Mouse (Mus musculus): ENCODE measurements at regions not wholly inside any gene's neighbourhood (a gene's known extent, or its start where the extent isn't known, plus 50 kb on each side); places are given as distances from the start of the nearest gene placed in this dataset.

DNA sequence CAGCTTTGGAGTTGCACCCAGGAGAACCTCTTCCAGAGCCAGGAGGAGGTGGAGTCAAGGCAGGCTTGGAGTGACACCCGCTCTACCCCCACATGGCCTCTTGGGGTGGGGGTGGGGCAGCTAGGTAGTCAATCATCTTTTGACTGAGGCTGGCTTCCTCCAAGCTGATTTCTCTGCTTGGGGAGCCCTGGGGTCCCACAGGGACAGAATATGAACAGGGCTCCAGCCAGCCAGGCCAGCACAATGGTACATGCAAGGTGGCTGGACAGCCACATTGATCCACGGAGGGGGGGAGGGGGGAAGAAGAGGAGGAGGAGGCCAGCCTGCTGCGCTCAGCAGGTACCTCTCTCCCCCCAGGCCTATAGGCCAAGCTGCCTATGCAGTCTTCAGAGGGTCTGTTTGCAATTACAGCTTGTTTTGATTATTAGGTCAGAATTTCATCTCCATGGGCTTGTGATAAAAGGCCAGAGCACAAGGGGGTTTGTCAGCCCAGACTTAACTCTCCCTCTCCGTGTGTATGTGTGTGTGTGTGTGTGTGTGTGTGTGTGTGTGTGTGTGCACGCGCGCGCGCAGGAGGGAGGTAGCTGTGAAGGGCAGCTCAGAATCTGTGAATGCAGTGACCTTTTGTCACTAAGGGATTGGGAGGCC is 120.5 kb upstream of the Zmiz1 start:
- Histone ChIP-seq H3K9ac (ENCODE audit: low read depth, low read length) (no peak overlapping the region), H3K4me2 (ENCODE audit: low read depth, low read length) (no peak overlapping the region), H3K27me3 (replicated peaks; ENCODE audit: control insufficient read depth, insufficient read depth, low read length) (no peaks in the 10 kb centered on the region), H3K4me1 (ENCODE audit: control insufficient read depth, insufficient read depth, low read length) (peaks cover 33% of the 10 kb centered on the region), H3K36me3 (ENCODE audit: control insufficient read depth, insufficient read depth, low read length) (no peaks in the 10 kb centered on the region), H3K27ac (ENCODE audit: low read length) (0 out of 2 replicates have a peak overlapping the region, but pooled peaks have one; percentile 21), H3K4me3 (ENCODE audit: low read length) (no peak overlapping the region), H3K9me3 (ENCODE audit: control insufficient read depth, low read length) (no peaks in the 10 kb centered on the region)
- WGBS, result 60% methylated on average over 9 of the region's 9 CpGs
- ATAC-seq, result 0 out of 2 replicates have a peak, but pooled peaks have one; percentile 14

DNA sequence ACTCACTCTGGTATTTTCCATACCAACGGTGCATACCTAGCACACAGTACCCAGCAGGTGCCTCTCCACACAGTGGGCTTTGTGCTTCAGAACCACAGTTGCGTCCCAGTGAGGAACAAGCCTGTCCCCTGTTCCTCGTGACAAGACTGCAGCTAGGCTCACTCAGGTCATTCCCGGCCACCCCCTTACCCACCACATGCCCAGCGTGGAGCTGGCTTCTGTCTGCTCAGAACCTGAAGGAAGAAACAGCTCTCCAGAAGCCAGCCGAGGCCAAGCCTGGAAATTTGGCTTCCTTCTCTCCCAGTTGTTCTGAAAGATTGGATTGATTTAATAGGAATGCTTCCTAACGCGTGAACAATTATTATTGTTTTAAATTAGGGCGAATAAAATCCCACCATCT is 118.1 kb upstream of the Zmiz1 start:
- Histone ChIP-seq H3K27ac (ENCODE audit: low read length) (no peak overlapping the region), H3K9me3 (ENCODE audit: control insufficient read depth, low read length) (no peaks in the 10 kb centered on the region), H3K27me3 (replicated peaks; ENCODE audit: control insufficient read depth, insufficient read depth, low read length) (no peaks in the 10 kb centered on the region), H3K4me2 (ENCODE audit: low read depth, low read length) (no peak overlapping the region), H3K36me3 (ENCODE audit: control insufficient read depth, insufficient read depth, low read length) (no peaks in the 10 kb centered on the region), H3K4me3 (ENCODE audit: low read length) (no peak overlapping the region), H3K9ac (ENCODE audit: low read depth, low read length) (no peak overlapping the region), H3K4me1 (ENCODE audit: control insufficient read depth, insufficient read depth, low read length) (peaks cover 38% of the 10 kb centered on the region)
- 75% methylated on average over 9 of the region's 9 CpGs for WGBS
- no peak for ATAC-seq

DNA sequence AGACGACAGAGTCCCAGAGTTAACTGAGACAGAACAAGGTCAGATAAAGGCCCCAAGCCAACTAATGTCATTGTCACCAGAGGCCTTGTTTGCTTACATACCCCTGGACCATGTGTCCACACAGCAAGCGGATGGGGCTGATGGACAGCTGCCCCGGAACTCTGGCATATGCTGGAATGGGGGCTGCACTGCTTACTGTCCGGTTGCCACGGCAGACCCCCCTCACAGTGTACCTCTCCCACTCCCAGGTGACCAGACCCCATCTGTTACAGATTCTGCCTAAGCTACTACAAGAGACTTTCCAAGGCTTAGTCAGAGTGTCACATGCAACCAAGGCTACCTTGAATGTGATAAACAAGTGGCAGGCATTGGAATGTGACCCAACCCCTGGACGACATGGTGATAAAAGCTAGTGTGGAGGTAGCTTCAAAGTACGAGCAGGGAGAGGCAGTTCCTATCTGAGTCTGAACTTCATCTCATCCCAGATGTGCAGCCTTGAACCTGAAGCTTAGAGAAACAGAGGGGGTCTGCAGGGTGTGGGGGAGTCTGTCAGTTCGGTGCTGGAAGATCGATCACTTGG is 117.0 kb upstream of the Zmiz1 start:
- no peak overlapping the region for H3K4me3 ChIP-seq (ENCODE audit: low read length)
- no peaks in the 10 kb centered on the region for H3K27me3 ChIP-seq (replicated peaks; ENCODE audit: control insufficient read depth, insufficient read depth, low read length)
- ATAC-seq, result peak; percentile 67
- H3K36me3 ChIP-seq (ENCODE audit: control insufficient read depth, insufficient read depth, low read length), result no peaks in the 10 kb centered on the region
- 0 out of 2 replicates have a peak overlapping the region, but pooled peaks have one; percentile 17 for H3K9ac ChIP-seq (ENCODE audit: low read depth, low read length)
- H3K9me3 ChIP-seq (ENCODE audit: control insufficient read depth, low read length), result no peaks in the 10 kb centered on the region
- H3K4me1 ChIP-seq (ENCODE audit: control insufficient read depth, insufficient read depth, low read length), result peaks cover 41% of the 10 kb centered on the region
- WGBS, result 54% methylated on average over 9 of the region's 9 CpGs
- H3K4me2 ChIP-seq (ENCODE audit: low read depth, low read length), result no peak overlapping the region
- peak overlapping the region; percentile 25 for H3K27ac ChIP-seq (ENCODE audit: low read length)

DNA sequence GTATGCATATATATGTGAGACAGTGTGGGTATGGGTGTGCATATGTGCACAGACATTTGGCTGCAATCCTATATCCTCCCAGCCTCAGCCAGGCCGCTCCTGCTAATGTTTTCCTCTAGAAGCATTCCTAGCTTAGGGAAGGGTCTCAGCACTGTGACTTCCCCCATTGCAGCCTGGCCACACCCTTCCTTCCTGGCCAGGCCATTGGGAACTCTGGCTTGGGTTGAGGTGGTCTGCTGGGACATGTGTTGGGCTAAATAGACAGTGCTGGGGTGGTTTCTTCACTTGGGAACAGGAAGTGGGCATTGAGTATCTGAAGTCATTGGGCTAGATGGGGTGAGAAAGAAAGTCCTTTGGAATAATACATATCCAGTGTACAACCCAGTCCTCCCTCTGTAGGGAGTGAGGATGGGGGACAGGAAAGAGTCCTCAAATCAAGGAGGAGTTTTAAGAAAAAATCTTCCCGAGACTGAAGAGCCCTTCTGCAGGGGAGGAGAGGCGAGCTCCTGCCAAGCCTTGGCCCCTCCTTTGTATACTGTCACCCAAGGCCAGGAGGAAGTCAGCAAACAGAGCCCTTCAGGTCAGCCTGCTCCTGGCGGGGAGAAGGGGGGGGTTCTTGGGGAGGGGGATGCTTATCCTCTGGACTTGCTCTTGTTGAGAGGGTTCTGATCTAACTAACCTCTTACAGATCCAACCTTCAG is 116.0 kb upstream of the Zmiz1 start:
- 22% methylated on average over 4 of the region's 4 CpGs for WGBS
- no peaks in the 10 kb centered on the region for H3K9me3 ChIP-seq (ENCODE audit: control insufficient read depth, low read length)
- H3K4me1 ChIP-seq (ENCODE audit: control insufficient read depth, insufficient read depth, low read length), result peaks cover 41% of the 10 kb centered on the region
- no peaks in the 10 kb centered on the region for H3K36me3 ChIP-seq (ENCODE audit: control insufficient read depth, insufficient read depth, low read length)
- H3K27ac ChIP-seq (ENCODE audit: low read length), result peak overlapping the region; percentile 62
- peak; percentile 32; the same call in 1 of the 2 replicates for ATAC-seq
- no peak overlapping the region for H3K4me3 ChIP-seq (ENCODE audit: low read length)
- no peak overlapping the region for H3K4me2 ChIP-seq (ENCODE audit: low read depth, low read length)
- no peaks in the 10 kb centered on the region for H3K27me3 ChIP-seq (replicated peaks; ENCODE audit: control insufficient read depth, insufficient read depth, low read length)
- peak overlapping the region; percentile 22; the same call in 1 of the 2 replicates for H3K9ac ChIP-seq (ENCODE audit: low read depth, low read length)

DNA sequence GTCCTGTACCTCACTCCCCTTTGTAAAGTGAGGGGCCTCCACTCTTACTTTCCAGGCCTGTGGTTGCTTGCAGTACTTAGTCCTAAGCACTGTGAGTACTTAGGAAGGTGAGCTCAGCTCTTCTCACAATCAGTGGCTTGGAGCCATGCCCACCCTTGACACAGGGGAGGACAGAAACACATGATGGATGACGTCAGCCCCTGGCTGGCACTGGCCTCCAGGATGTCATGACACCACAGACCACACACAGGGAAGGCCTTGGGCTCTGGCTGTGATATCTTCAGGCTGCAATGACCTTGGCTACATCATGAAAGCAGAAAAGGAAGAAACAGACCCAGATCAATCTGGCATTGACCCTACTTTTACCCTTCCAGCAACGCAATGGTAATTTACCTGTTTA is 113.0 kb upstream of the Zmiz1 start:
- no peak overlapping the region for H3K27ac ChIP-seq (ENCODE audit: low read length)
- no peak for ATAC-seq
- H3K36me3 ChIP-seq (ENCODE audit: control insufficient read depth, insufficient read depth, low read length), result no peaks in the 10 kb centered on the region
- H3K27me3 ChIP-seq (replicated peaks; ENCODE audit: control insufficient read depth, insufficient read depth, low read length), result no peaks in the 10 kb centered on the region
- H3K4me1 ChIP-seq (ENCODE audit: control insufficient read depth, insufficient read depth, low read length), result peaks cover 34% of the 10 kb centered on the region
- no peak overlapping the region for H3K4me2 ChIP-seq (ENCODE audit: low read depth, low read length)
- H3K9me3 ChIP-seq (ENCODE audit: control insufficient read depth, low read length), result no peaks in the 10 kb centered on the region
- no peak overlapping the region for H3K9ac ChIP-seq (ENCODE audit: low read depth, low read length)
- 48% methylated on average over 2 of the region's 2 CpGs for WGBS
- no peak overlapping the region for H3K4me3 ChIP-seq (ENCODE audit: low read length)

DNA sequence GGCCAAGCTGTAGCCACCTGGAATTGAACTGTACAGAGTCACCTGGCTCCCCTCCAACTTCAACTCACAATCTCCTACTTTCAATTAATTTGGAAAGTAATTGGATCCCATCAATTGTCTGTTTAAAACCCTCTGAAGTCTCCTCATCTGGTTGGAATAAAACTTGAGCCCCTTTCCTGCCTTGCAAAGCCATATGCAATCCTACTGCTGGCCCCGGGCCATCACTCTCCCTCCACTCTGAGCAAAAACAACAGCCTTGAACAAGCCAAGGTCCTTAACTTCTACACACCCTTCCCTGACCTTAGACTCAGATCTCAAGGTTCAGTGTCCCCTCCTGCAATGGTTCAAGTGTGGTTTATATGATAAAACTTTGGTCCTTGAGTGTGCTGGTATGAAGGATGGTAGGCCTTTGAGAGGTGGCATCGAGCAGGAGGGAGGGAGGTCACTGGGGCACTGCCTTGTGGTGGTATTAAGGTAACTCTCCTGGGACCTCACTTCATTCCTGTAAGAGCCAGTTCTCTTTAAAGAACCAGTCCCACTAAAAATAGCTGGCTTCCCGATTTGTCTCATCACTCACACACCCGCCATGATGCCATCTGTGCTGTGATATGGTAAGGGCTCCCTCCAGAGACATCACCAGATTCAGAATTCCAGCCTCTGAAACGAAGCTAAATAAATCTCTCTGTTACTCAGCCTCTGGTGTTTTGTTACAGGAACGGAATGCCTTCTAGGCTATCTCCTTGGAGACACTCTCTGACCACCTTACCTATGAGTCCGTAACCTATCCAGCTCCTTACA is 112.0 kb upstream of the Zmiz1 start:
- H3K36me3 ChIP-seq (ENCODE audit: control insufficient read depth, insufficient read depth, low read length), result no peaks in the 10 kb centered on the region
- H3K27ac ChIP-seq (ENCODE audit: low read length), result no peak overlapping the region
- ATAC-seq, result no peak
- no peaks in the 10 kb centered on the region for H3K27me3 ChIP-seq (replicated peaks; ENCODE audit: control insufficient read depth, insufficient read depth, low read length)
- peaks cover 27% of the 10 kb centered on the region for H3K4me1 ChIP-seq (ENCODE audit: control insufficient read depth, insufficient read depth, low read length)
- no peak overlapping the region for H3K9ac ChIP-seq (ENCODE audit: low read depth, low read length)
- no peaks in the 10 kb centered on the region for H3K9me3 ChIP-seq (ENCODE audit: control insufficient read depth, low read length)
- WGBS, result 75% methylated on average over 7 of the region's 7 CpGs
- no peak overlapping the region for H3K4me3 ChIP-seq (ENCODE audit: low read length)
- no peak overlapping the region for H3K4me2 ChIP-seq (ENCODE audit: low read depth, low read length)

DNA sequence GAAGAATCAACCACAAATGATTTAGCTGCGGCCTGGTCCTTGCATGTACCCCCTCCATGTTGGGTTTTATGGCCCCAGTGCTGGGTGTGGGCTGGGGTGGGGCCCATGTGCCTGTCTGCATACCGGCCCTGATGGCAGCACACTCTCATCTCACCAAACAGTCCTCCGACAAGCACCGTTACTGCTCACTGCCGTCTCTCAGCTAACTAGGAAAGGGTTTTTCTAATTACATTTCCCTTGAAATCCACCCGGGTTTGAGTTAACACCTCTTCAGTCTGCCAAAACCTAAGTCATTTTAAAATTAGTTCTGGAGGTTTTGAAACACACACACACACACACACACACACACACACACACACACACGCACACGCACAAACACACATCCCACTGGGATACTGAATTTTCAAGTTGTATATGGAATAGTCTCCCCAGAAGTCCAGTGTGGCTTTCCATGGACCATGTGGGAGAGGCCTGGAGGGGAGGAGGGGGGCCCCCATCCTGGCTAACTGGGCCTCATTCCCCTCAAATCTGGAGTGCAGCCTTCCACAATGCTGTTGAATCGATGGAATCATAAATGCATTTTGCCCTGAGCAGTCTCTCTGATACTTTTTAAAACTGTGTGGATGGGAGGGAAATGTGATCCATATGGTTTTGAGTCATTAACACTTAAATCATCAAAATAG is 108.6 kb upstream of the Zmiz1 start:
- peaks cover 18% of the 10 kb centered on the region for H3K4me1 ChIP-seq (ENCODE audit: control insufficient read depth, insufficient read depth, low read length)
- no peaks in the 10 kb centered on the region for H3K36me3 ChIP-seq (ENCODE audit: control insufficient read depth, insufficient read depth, low read length)
- ATAC-seq, result peak; percentile 57; the same call in 1 of the 2 replicates
- 54% methylated on average over 9 of the region's 9 CpGs for WGBS
- H3K4me2 ChIP-seq (ENCODE audit: low read depth, low read length), result no peak overlapping the region
- H3K9me3 ChIP-seq (ENCODE audit: control insufficient read depth, low read length), result no peaks in the 10 kb centered on the region
- no peak overlapping the region for H3K4me3 ChIP-seq (ENCODE audit: low read length)
- H3K9ac ChIP-seq (ENCODE audit: low read depth, low read length), result no peak overlapping the region
- no peak overlapping the region for H3K27ac ChIP-seq (ENCODE audit: low read length)
- H3K27me3 ChIP-seq (replicated peaks; ENCODE audit: control insufficient read depth, insufficient read depth, low read length), result no peaks in the 10 kb centered on the region

DNA sequence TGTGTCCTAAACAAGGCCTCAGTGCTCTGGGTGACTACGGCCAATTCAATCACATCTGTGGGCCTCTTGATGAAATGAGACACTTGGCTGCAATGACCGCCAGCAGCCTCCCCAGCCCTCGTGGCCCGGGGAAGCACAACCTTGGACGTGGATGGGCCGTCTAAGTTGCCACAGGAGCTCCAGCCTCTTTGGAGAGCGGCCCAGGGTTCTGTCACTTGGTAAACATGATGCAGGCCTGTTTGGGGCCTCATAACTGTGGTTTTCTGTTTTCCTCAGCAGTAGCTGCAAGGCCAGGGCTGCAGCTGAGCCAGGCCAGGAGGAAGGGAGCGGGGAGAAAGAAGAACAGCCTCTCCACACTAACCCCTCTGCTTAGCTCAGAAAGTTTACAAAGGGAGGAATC is 105.2 kb upstream of the Zmiz1 start:
- H3K9ac ChIP-seq (ENCODE audit: low read depth, low read length), result no peak overlapping the region
- H3K4me3 ChIP-seq (ENCODE audit: low read length), result no peak overlapping the region
- ATAC-seq, result peak; percentile 61
- H3K27me3 ChIP-seq (replicated peaks; ENCODE audit: control insufficient read depth, insufficient read depth, low read length), result no peaks in the 10 kb centered on the region
- H3K9me3 ChIP-seq (ENCODE audit: control insufficient read depth, low read length), result no peaks in the 10 kb centered on the region
- no peaks in the 10 kb centered on the region for H3K36me3 ChIP-seq (ENCODE audit: control insufficient read depth, insufficient read depth, low read length)
- H3K4me1 ChIP-seq (ENCODE audit: control insufficient read depth, insufficient read depth, low read length), result peaks cover 12% of the 10 kb centered on the region
- 62% methylated on average over 8 of the region's 8 CpGs for WGBS
- no peak overlapping the region for H3K4me2 ChIP-seq (ENCODE audit: low read depth, low read length)
- H3K27ac ChIP-seq (ENCODE audit: low read length), result peak overlapping the region; percentile 79

All from intestine, embryonic 16.5 days (tissue).